Mouse (Mus musculus) small intestine, adult 2 months (tissue): Measurements from ENCODE around the gene Chn2. TPM values are rescaled to one million over a fixed set of nuclear protein-coding genes. Genes with fewer than 3 reads are reported as not detected.

Experiments
- H3K27ac ChIP-seq: fragments of 200-500 bp; 2 replicates; pipeline ENCODE4 v1.5.1; 2012; ENCODE audit warnings: low read depth, low read length, control low read depth, inconsistent platforms; ENCODE audit not compliant: insufficient read depth
- H3K27me3 ChIP-seq: fragments of 200-500 bp; 2 replicates; pipeline ENCODE4 v1.6.1; 2012; ENCODE audit warnings: mild to moderate bottlenecking, moderate library complexity, low read length, inconsistent platforms; ENCODE audit not compliant: control insufficient read depth, insufficient read depth
- H3K36me3 ChIP-seq: fragments of 200-500 bp; 2 replicates; pipeline ENCODE4 v1.6.1; 2012; ENCODE audit warnings: mild to moderate bottlenecking, low read length, control low read depth, inconsistent platforms; ENCODE audit not compliant: control insufficient read depth, insufficient read depth
- H3K4me1 ChIP-seq: fragments of 200-500 bp; 2 replicates; pipeline ENCODE4 v1.6.1; 2012; ENCODE audit warnings: low read length, inconsistent platforms, mixed read lengths; ENCODE audit not compliant: control insufficient read depth, insufficient read depth, insufficient read length
- H3K4me3 ChIP-seq: fragments of 200-500 bp; 2 replicates; pipeline ENCODE4 v1.5.1; 2012; ENCODE audit warnings: low read depth, mild to moderate bottlenecking, control low read depth, inconsistent platforms, low read length, moderate library complexity
- CTCF ChIP-seq: fragments of 200-500 bp; IDR thresholded peaks from 2 replicates; pipeline ENCODE4 v1.5.1; 2012; ENCODE audit warnings: low read depth, mild to moderate bottlenecking, control low read depth, inconsistent platforms, low read length, moderate library complexity, mixed read lengths; ENCODE audit not compliant: insufficient replicate concordance, insufficient read length; ENCODE audit errors: extremely low read depth
- POLR2A ChIP-seq: fragments of 200-500 bp; IDR thresholded peaks from 2 replicates; pipeline ENCODE4 v1.6.1; 2012; ENCODE audit warnings: low read depth, mild to moderate bottlenecking, control low read depth, inconsistent platforms, low read length, moderate library complexity
- WGBS: fragments of 180-500 bp; shearing (Covaris S2); methylation state at CpG from one replicate; pipeline ENCODE4 v1.1.7; 2018; 5-methylcytosine and 5-hydroxymethylcytosine counted together
- polyA plus RNA-seq: library from polyadenylated mRNA; depleted of rRNA; stranded (reverse); fragments of >200 nt; gene quantifications from 2 replicates; pipeline ENCODE4 v1.2.3, GENCODE M21; 2012

The Chn2 gene
- polyA plus RNA-seq, 1 experiment, result 53.5 TPM

DNA sequence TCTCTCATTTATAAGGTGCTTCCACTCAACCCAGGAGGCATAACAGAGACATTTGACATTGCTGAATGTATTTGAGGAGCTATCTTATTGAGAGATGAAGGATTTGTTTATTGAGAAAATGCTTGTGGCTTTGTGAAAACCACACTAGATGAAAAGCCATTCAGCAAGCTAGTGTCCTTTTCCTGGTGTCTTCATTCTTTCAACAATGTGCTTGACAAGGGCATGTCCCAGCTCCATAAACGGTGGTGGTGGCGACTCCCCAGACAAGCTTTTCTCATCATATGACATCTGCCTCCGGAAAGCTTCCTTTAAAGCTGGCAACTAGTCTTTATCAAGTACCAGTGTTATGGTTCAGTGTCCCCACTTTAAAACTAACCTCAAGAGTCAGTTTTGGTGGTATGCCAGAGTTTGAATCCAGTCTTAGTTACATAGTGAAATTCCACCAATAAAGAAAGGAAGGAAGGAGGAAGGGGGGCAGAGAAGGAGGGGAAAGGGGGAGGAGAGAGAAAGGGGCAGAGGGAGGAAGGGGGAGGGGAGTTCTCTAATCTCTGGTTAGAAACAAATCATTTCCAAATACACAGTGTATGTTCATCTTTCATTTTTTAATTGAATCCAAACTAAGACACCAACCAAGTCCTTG, 286.0 kb downstream of the Chn2 start, which contains the start of gene Prr15:
Gene Prr15, plus strand, starts transcription at position 590 of the 640 bp plus-strand sequence.
- peak within 1 kb of the TSS; percentile 91 for H3K4me3 ChIP-seq
- no peak for TF ChIP-seq POLR2A
- no peak for TF ChIP-seq CTCF
- 41% methylated on average over 3 of the region's 3 CpGs for WGBS
- peaks cover 14% of the 10 kb centered on the region for H3K36me3 ChIP-seq
- H3K4me1 ChIP-seq, result peaks cover 6% of the 10 kb centered on the region
- no peaks in the 10 kb centered on the region for H3K27me3 ChIP-seq
- 0 out of 2 replicates have a peak within 1 kb of the TSS, but pooled peaks have one; percentile 8 for H3K27ac ChIP-seq

DNA sequence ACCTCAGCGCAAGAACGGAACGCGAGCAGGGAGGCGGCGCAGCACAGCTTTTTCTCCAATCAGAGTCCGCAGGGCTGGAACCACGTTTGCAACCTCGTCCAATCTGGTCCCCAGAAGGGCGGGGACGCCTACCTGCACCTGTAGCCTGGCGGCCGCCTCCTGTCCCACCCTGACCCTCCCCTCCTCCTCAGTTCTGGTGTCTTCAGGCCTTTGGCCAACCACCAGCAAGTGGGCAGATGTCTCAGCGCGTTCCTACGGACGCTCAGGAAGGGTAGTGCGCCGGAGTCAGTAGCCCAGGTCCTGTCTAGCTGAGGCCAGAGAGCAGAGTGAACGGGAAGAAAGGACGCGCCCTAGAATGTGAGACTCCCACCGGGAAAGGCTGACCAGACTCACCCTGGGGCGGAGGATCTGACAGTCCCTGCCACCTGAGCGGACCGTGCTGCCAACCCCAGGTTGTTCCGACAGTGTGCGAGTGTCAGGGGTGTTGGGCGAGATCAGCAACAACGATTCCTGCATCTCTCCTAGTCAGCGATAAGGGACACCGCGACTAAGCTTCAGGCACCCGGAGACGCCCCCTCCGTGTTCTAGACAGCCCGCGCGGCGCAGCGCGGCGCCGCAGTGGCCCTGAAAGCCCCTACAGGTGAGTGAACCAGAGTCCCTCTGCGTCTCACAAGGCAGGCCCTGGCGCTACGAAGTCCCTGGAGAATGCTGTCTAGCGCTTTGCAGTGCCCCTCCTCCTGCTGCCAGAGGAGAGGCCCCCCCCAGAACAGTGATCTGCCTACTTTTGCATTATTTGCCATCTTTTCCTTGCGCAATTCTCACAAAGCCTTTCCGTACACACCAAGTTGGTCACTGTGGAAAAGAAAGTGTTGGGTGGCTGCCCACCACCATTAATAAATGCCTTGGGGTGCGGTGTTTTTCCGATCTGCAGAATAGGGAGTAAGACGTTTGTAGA, 287.6 kb downstream of the Chn2 start:
- H3K27ac ChIP-seq, result peak overlapping the region; percentile 94
- H3K27me3 ChIP-seq, result no peaks in the 10 kb centered on the region
- under 1% methylated on average over 53 of the region's 53 CpGs for WGBS
- peaks cover 20% of the 10 kb centered on the region for H3K36me3 ChIP-seq
- peak overlapping the region; percentile 91 for H3K4me3 ChIP-seq
- peaks cover 6% of the 10 kb centered on the region for H3K4me1 ChIP-seq
- peak; percentile 3; the same call in 1 of the 2 replicates for TF ChIP-seq CTCF
- TF ChIP-seq POLR2A, result peak; percentile 98

DNA sequence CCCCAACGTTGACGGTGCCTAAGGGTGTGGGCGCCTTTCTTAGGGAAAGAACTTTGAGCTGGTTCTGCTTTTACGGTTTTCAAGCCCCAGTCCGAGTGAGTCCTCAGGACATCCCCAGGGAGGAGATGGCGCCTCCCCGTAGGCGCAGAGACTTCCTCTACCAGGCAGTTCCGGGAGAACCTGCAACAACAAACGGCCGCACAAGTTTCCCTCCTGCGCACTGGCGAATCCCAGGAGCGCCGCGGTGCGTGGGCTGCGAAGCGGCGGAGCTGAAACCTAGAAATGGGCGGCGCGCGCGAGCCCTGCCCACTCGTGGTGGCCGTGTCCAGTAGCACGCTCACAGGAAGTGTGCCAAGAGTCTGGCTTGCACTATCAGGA, 288.3 kb downstream of the Chn2 start:
- under 1% methylated on average over 28 of the region's 28 CpGs for WGBS
- H3K27ac ChIP-seq, result peak overlapping the region; percentile 94
- no peaks in the 10 kb centered on the region for H3K27me3 ChIP-seq
- H3K36me3 ChIP-seq, result peaks cover 25% of the 10 kb centered on the region
- peaks cover 9% of the 10 kb centered on the region for H3K4me1 ChIP-seq
- TF ChIP-seq POLR2A, result peak; percentile 84
- no peak for TF ChIP-seq CTCF
- peak overlapping the region; percentile 91 for H3K4me3 ChIP-seq

DNA sequence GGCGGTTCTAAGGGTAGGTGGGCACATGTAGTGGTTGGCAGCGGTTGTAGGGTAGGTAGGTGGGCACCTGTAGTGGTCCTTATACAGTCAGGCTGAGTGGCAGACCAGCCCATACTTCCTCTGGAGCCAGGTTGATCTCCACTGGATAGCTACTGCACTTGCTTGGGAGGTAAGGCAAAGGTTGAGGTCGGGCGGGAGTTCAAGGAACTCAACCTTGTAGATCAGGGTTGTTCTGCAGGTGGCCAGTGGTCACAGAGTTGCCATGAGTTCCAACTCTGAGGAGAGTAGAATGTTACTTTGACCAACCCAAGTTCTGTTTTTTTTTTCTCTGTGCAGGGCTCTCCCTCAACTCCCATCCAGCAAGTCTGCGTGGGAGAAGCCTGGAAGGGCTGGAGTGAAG, 289.4 kb downstream of the Chn2 start:
- H3K27me3 ChIP-seq, result no peaks in the 10 kb centered on the region
- WGBS, result 79% methylated on average over 5 of the region's 5 CpGs
- peaks cover 25% of the 10 kb centered on the region for H3K36me3 ChIP-seq
- peaks cover 17% of the 10 kb centered on the region for H3K4me1 ChIP-seq
- H3K27ac ChIP-seq, result peak overlapping the region; percentile 94
- TF ChIP-seq CTCF (no peak), POLR2A (no peak)
- peak overlapping the region; percentile 91 for H3K4me3 ChIP-seq

DNA sequence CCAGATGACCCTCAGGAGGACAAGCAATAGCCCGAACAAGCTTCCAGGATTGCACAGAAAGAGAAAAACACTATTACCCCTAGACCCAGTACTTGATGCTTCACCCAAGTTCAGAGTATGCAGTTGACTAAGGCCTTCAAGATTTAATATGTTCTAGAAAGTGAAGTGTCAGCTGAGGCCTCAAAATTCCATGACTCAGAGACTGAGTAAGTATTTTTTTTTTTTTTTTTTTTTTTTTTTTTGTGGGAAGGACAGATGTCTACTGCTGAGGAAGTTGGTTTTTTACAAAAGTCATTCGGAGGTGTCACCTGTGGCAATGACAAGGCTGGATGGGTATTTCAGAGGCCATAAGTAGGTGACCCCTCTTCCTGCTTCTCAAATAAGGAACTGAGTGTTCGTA, 290.2 kb downstream of the Chn2 start:
- TF ChIP-seq POLR2A, result no peak
- Histone ChIP-seq H3K27me3 (no peaks in the 10 kb centered on the region), H3K4me1 (peaks cover 21% of the 10 kb centered on the region), H3K27ac (peak overlapping the region; percentile 94), H3K36me3 (peaks cover 25% of the 10 kb centered on the region), H3K4me3 (peak overlapping the region; percentile 91)
- WGBS, result 54% methylated on average over 3 of the region's 3 CpGs

DNA sequence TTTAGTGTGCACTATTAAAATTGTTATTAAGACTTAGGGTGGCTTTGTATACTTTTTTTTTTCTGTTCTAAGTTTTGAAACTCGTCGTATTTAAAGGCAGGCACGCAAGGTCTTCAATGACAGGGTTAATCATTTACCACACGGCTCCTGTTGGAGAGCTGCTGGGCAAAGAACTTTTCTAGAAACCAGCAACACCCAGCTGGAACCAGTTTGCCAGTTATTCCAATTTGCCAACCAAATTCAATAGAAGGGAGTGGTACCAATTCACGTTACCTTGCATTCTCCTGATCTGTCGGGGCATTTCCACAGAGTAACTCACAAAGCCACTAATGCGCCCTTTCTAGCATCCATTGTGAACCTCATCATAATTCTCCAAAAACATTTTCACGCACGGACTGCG, 290.8 kb downstream of the Chn2 start:
- TF ChIP-seq CTCF (no peak), POLR2A (no peak)
- Histone ChIP-seq H3K4me1 (peaks cover 21% of the 10 kb centered on the region), H3K4me3 (peak overlapping the region; percentile 58), H3K36me3 (peaks cover 25% of the 10 kb centered on the region), H3K27me3 (no peaks in the 10 kb centered on the region), H3K27ac (peak overlapping the region; percentile 94)
- 37% methylated on average over 10 of the region's 10 CpGs for WGBS

DNA sequence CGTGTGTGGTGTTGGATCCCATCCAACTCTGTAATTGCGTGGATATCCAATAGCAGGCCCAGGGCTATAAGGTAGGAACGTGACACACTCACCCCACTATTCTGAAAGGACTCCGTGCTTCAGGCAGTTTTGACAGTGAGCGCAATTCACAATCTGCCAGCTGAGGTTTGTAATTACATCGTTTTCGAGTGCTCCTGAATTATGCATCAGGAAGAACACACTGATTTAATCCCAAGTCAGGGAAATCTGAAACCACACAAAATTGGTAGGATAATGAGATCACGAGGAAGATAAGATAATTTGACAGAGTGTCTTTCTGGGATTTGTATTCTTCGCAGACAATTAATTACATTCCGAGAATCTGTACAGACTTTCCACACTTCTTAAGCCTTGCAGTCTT, 292.4 kb downstream of the Chn2 start:
- Histone ChIP-seq H3K36me3 (peaks cover 31% of the 10 kb centered on the region), H3K4me3 (no peak overlapping the region), H3K4me1 (peaks cover 17% of the 10 kb centered on the region), H3K27ac (peak overlapping the region; percentile 85), H3K27me3 (no peaks in the 10 kb centered on the region)
- WGBS, result 33% methylated on average over 10 of the region's 10 CpGs
- TF ChIP-seq POLR2A (no peak), CTCF (no peak)
